Mouse (Mus musculus): ENCODE data around the gene Muc2.
"Not testable (repeated sequence)": the region's sequence is repeated elsewhere in the genome, so short reads cannot be mapped to it uniquely, and the experiment has no call there.

Gene Muc2

GRCm38 (mm10) chr7:141690040-141690439 lies at the start of gene Muc2:
Gene Muc2, plus strand, starts transcription at chr7:141690340.
- DNase-seq (ENCODE audit: low spot score in 2 of 2) = no peak

GRCm38 (mm10) chr7:141642375-141642774 lies 47.8 kb upstream of the Muc2 start:
- DNase-seq (ENCODE audit: low spot score in 2 of 2) = no peak

GRCm38 (mm10) chr7:141643160-141643559 lies 47.0 kb upstream of the Muc2 start:
- DNase-seq (ENCODE audit: low spot score in 2 of 2) = no peak

- DNase-seq (ENCODE audit: low spot score in 2 of 2) = no peak
Observed at GRCm38 (mm10) chr7:141647083-141647482, 43.1 kb upstream of the Muc2 start.

- no peak for DNase-seq (ENCODE audit: low spot score in 2 of 2)
Observed at GRCm38 (mm10) chr7:141647815-141648214, 42.3 kb upstream of the Muc2 start.

- DNase-seq (ENCODE audit: low spot score in 2 of 2) = no peak
Observed at GRCm38 (mm10) chr7:141652191-141652590, 37.9 kb upstream of the Muc2 start.

GRCm38 (mm10) chr7:141660346-141660745 lies 29.8 kb upstream of the Muc2 start:
- no peak for DNase-seq (ENCODE audit: low spot score in 2 of 2)

- DNase-seq (ENCODE audit: low spot score in 2 of 2) = no peak
Observed at GRCm38 (mm10) chr7:141661481-141661880, 28.7 kb upstream of the Muc2 start.

- DNase-seq (ENCODE audit: low spot score in 2 of 2) = no peak
Observed at GRCm38 (mm10) chr7:141662223-141662622, 27.9 kb upstream of the Muc2 start.

GRCm38 (mm10) chr7:141666190-141666589 lies 23.9 kb upstream of the Muc2 start:
- DNase-seq (ENCODE audit: low spot score in 2 of 2) = peak; percentile 40 to 41

GRCm38 (mm10) chr7:141669097-141669496 lies 21.0 kb upstream of the Muc2 start:
- not testable (repeated sequence) for DNase-seq (ENCODE audit: low spot score in 2 of 2)

- no peak for DNase-seq (ENCODE audit: low spot score in 2 of 2)
Observed at GRCm38 (mm10) chr7:141670999-141671398, 19.1 kb upstream of the Muc2 start.

GRCm38 (mm10) chr7:141671626-141672291 lies 18.4 kb upstream of the Muc2 start:
- no peak for DNase-seq (ENCODE audit: low spot score in 2 of 2)

GRCm38 (mm10) chr7:141678922-141679321 lies 11.2 kb upstream of the Muc2 start:
- no peak for DNase-seq (ENCODE audit: low spot score in 2 of 2)

GRCm38 (mm10) chr7:141687330-141687729 lies 2.8 kb upstream of the Muc2 start:
- DNase-seq (ENCODE audit: low spot score in 2 of 2) = no peak

GRCm38 (mm10) chr7:141693591-141694273 lies 3.6 kb downstream of the Muc2 start:
- no peak for DNase-seq (ENCODE audit: low spot score in 2 of 2)

GRCm38 (mm10) chr7:141694274-141694639 lies 4.1 kb downstream of the Muc2 start:
- no peak for DNase-seq (ENCODE audit: low spot score in 2 of 2)

- DNase-seq (ENCODE audit: low spot score in 2 of 2) = no peak
Observed at GRCm38 (mm10) chr7:141696538-141696937, 6.4 kb downstream of the Muc2 start.

- no peak for DNase-seq (ENCODE audit: low spot score in 2 of 2)
Observed at GRCm38 (mm10) chr7:141699556-141700220, 9.5 kb downstream of the Muc2 start.

GRCm38 (mm10) chr7:141747451-141748100 lies 57.4 kb downstream of the Muc2 start:
- DNase-seq (ENCODE audit: low spot score in 2 of 2) = no peak

- no peak for DNase-seq (ENCODE audit: low spot score in 2 of 2)
Observed at GRCm38 (mm10) chr7:141752513-141752912, 62.4 kb downstream of the Muc2 start.

- DNase-seq (ENCODE audit: low spot score in 2 of 2) = peak; percentile 81 to 92
Observed at GRCm38 (mm10) chr7:141755831-141756230, 65.7 kb downstream of the Muc2 start.
